Mouse (Mus musculus) MEL (cell line): ENCODE data around the gene Kalrn. TPM values are rescaled to one million over a fixed set of nuclear protein-coding genes. Genes with fewer than 3 reads are reported as not detected.

Experiments used
- DNase-seq: peaks from one replicate; pipeline ENCODE4 v3.0.0; 2011; ENCODE audit warnings: low read depth, low spot score
- H3K27ac ChIP-seq: 2 replicates; pipeline ENCODE4 v1.5.1; 2012; ENCODE audit warnings: low read depth, mild to moderate bottlenecking, control low read depth, low read length, moderate library complexity; ENCODE audit not compliant: control insufficient read depth
- H3K27me3 ChIP-seq, 2 experiments: fragments of 150-350 bp in 1 of 2; sonication (generic) in 1 of 2; 2 replicates each; pipeline ENCODE4 v1.6.1; 2012; ENCODE audit warnings: low read length in 2 of 2, mild to moderate bottlenecking in 2 of 2, improper control_type of control experiment in 1 of 2, moderate library complexity in 1 of 2; ENCODE audit not compliant: insufficient read depth in 2 of 2, control insufficient read depth in 1 of 2
- H3K36me3 ChIP-seq, 2 experiments: 2 replicates each; pipeline ENCODE4 v1.6.1; 2012 to 2014; ENCODE audit warnings: low read length in 2 of 2, improper control_type of control experiment in 1 of 2, inconsistent platforms in 1 of 2, mild to moderate bottlenecking in 1 of 2; ENCODE audit not compliant: insufficient read depth in 2 of 2, control insufficient read depth in 1 of 2
- H3K4me1 ChIP-seq, 2 experiments: fragments of 150-350 bp in 1 of 2; sonication (generic) in 1 of 2; 2 replicates each; pipeline ENCODE4 v1.6.1; 2012; ENCODE audit warnings: low read length in 2 of 2, improper control_type of control experiment in 1 of 2, mild to moderate bottlenecking in 1 of 2; ENCODE audit not compliant: insufficient read depth in 2 of 2, control insufficient read depth in 1 of 2
- H3K4me3 ChIP-seq, 2 experiments: fragments of 150-350 bp in 1 of 2; sonication (generic) in 1 of 2; 2 replicates each; pipeline ENCODE4 v1.5.1; 2012; ENCODE audit warnings: low read depth in 2 of 2, low read length in 2 of 2, mild to moderate bottlenecking in 2 of 2, moderate library complexity in 2 of 2, control low read depth in 1 of 2, improper control_type of control experiment in 1 of 2; ENCODE audit not compliant: control insufficient read depth in 1 of 2, insufficient read depth in 1 of 2
- H3K79me2 ChIP-seq: 2 replicates; pipeline ENCODE4 v1.6.1; 2012; ENCODE audit warnings: mild to moderate bottlenecking, low read length, moderate library complexity; ENCODE audit not compliant: control insufficient read depth, poor library complexity, insufficient read depth
- H3K9ac ChIP-seq: 2 replicates; pipeline ENCODE4 v1.6.1; 2012; ENCODE audit warnings: low read depth, mild to moderate bottlenecking, control low read depth, low read length, moderate library complexity; ENCODE audit not compliant: control insufficient read depth, poor library complexity, severe bottlenecking
- H3K9me3 ChIP-seq: fragments of 150-350 bp; sonication (generic); replicated peaks from 2 replicates; pipeline ENCODE4 v1.6.1; 2012; ENCODE audit warnings: mild to moderate bottlenecking, low read length, improper control_type of control experiment, moderate library complexity; ENCODE audit not compliant: insufficient read depth
- CHD2 ChIP-seq: IDR thresholded peaks from 2 replicates; pipeline ENCODE4 v1.6.1; 2011; ENCODE audit warnings: low read length, improper control_type of control experiment
- CTCF ChIP-seq, 3 experiments: IDR thresholded peaks in 2 of 3; conservative IDR thresholded peaks in 1 of 3; 2 replicates each; pipeline ENCODE4 v1.5.1; 2011 to 2012; ENCODE audit warnings: low read length in 3 of 3, low read depth in 2 of 3, mild to moderate bottlenecking in 2 of 3, improper control_type of control experiment in 1 of 3, inconsistent platforms in 1 of 3, mixed read lengths in 1 of 3, moderate library complexity in 1 of 3; ENCODE audit not compliant: control insufficient read depth in 1 of 3, insufficient read depth in 1 of 3, poor library complexity in 1 of 3, severe bottlenecking in 1 of 3
- E2F4 ChIP-seq: IDR thresholded peaks from 2 replicates; pipeline ENCODE4 v1.6.1; 2011; ENCODE audit warnings: low read depth, low read length, improper control_type of control experiment, borderline replicate concordance
- ELF1 ChIP-seq: IDR thresholded peaks from 2 replicates; pipeline ENCODE4 v1.6.1; 2014; ENCODE audit warnings: low read depth, mild to moderate bottlenecking, inconsistent platforms, low read length, improper control_type of control experiment, moderate library complexity
- GABPA ChIP-seq: IDR thresholded peaks from 2 replicates; pipeline ENCODE4 v1.6.1; 2012; ENCODE audit warnings: low read depth, mild to moderate bottlenecking, inconsistent platforms, low read length, improper control_type of control experiment, moderate library complexity
- GATA1 ChIP-seq: IDR thresholded peaks from 2 replicates; pipeline ENCODE4 v1.6.1; 2011; ENCODE audit warnings: low read depth, low read length, improper control_type of control experiment
- MAFK ChIP-seq: IDR thresholded peaks from 2 replicates; pipeline ENCODE4 v1.6.1; 2011; ENCODE audit warnings: low read depth, mild to moderate bottlenecking, low read length, improper control_type of control experiment, borderline replicate concordance
- NELFE ChIP-seq: IDR thresholded peaks from 2 replicates; pipeline ENCODE4 v1.6.1; 2011; ENCODE audit warnings: low read depth, low read length, improper control_type of control experiment
- RCOR1 ChIP-seq: IDR thresholded peaks from 2 replicates; pipeline ENCODE4 v1.6.1; 2012; ENCODE audit warnings: low read depth, mild to moderate bottlenecking, inconsistent platforms, low read length, improper control_type of control experiment
- TBP ChIP-seq: IDR thresholded peaks from 2 replicates; pipeline ENCODE4 v1.8.0; 2011; ENCODE audit warnings: low read depth, low read length, improper control_type of control experiment
- ZMIZ1 ChIP-seq: IDR thresholded peaks from 2 replicates; pipeline ENCODE4 v1.6.1; 2012; ENCODE audit warnings: low read depth, mild to moderate bottlenecking, inconsistent platforms, low read length, improper control_type of control experiment, moderate library complexity
- ZNF384 ChIP-seq: IDR thresholded peaks from 2 replicates; pipeline ENCODE4 v1.6.1; 2012; ENCODE audit warnings: low read depth, mild to moderate bottlenecking, inconsistent platforms, low read length, improper control_type of control experiment
- polyA plus RNA-seq, 2 experiments: library from polyadenylated mRNA; stranded (reverse) in 1 of 2; unstranded in 1 of 2; fragments of >175 nt in 1 of 2; fragments of >200 nt in 1 of 2; gene quantifications; 2 replicates each; pipeline versions ENCODE4 v1.2.1 to v1.2.4; 2012; ENCODE audit warnings: low replicate concordance in 2 of 2, low read depth in 1 of 2; ENCODE audit not compliant: insufficient read length in 2 of 2, insufficient read depth in 1 of 2, missing spikeins in 1 of 2
- total RNA-seq: library from RNA; depleted of rRNA; stranded (reverse); fragments of 300-350 nt; gene quantifications from 2 replicates; pipeline ENCODE4 v1.2.3, GENCODE M21; 2012

Kalrn gene
- total and polyA plus RNA-seq, 3 experiments, result 10.4 to 11.8 TPM; not detected in 1

- H3K4me3 ChIP-seq, result no peak overlapping the region
- no peak for DNase-seq
- H3K9me3 ChIP-seq, result no peaks in the 10 kb centered on the region
- H3K79me2 ChIP-seq, result no peaks in the 10 kb centered on the region
- TF ChIP-seq GABPA, result no peak
- no peak for TF ChIP-seq ZMIZ1
- TF ChIP-seq TBP, result no peak
- TF ChIP-seq ZNF384, result no peak
- TF ChIP-seq, all 39 proteins: peak for 0
- Histone ChIP-seq H3K4me1 (no peaks in the 10 kb centered on the region), H3K27me3 (peaks cover 0 to 3% of the 10 kb centered on the region in 2 experiments; a peak in 1 of 4 replicates), H3K9ac (no peak overlapping the region), H3K36me3 (no peaks in the 10 kb centered on the region), H3K27ac (no peak overlapping the region)
Measured at GRCm38 (mm10) chr16:34239618-34240017, 333.7 kb downstream of the Kalrn start.

- Histone ChIP-seq H3K9me3 (no peaks in the 10 kb centered on the region), H3K4me1 (no peaks in the 10 kb centered on the region), H3K27me3 (peaks cover 2 to 3% of the 10 kb centered on the region in 2 experiments; a peak in 2 of 4 replicates), H3K36me3 (no peaks in the 10 kb centered on the region), H3K27ac (no peak overlapping the region), H3K79me2 (no peaks in the 10 kb centered on the region), H3K9ac (no peak overlapping the region), H3K4me3 (no peak overlapping the region)
- TF ChIP-seq GATA1, result no peak
- no peak for DNase-seq
Measured at GRCm38 (mm10) chr16:34236898-34237611, 336.3 kb downstream of the Kalrn start.

- Histone ChIP-seq H3K79me2 (no peaks in the 10 kb centered on the region), H3K4me1 (no peaks in the 10 kb centered on the region)
- DNase-seq, result no peak
- no peak for TF ChIP-seq CTCF (IDR thresholded peaks at IDR 0.05 in 2 of 3, conservative IDR thresholded peaks at IDR 0.05 in 1 of 3; ENCODE audit: control insufficient read depth in 1 of 3, insufficient read depth in 1 of 3, low read depth in 2 of 3, low read length in 3 of 3, poor library complexity in 1 of 3, severe bottlenecking in 1 of 3)
- no peak for TF ChIP-seq NELFE
- no peak for TF ChIP-seq ELF1
- TF ChIP-seq RCOR1, result no peak
- TF ChIP-seq E2F4, result no peak
- TF ChIP-seq MAFK, result no peak
- TF ChIP-seq CHD2, result no peak
- TF ChIP-seq, all 39 proteins: peak for 0
- Histone ChIP-seq H3K36me3 (no peaks in the 10 kb centered on the region), H3K27ac (no peak overlapping the region), H3K4me3 (no peak overlapping the region), H3K9me3 (no peaks in the 10 kb centered on the region), H3K9ac (no peak overlapping the region), H3K27me3 (peaks cover 2 to 3% of the 10 kb centered on the region in 2 experiments; a peak in 2 of 4 replicates)
Measured at GRCm38 (mm10) chr16:34235086-34235485, 338.2 kb downstream of the Kalrn start.
